Mouse (Mus musculus): ENCODE data around the gene Igfbp3. TPM values are rescaled to one million over a fixed set of nuclear protein-coding genes. Genes with fewer than 3 reads are reported as not detected.
"Not testable (repeated sequence)": the region's sequence is repeated elsewhere in the genome, so short reads cannot be mapped to it uniquely, and the experiment has no call there.

Igfbp3 gene
- polyA plus RNA-seq, 1 experiment = 15.1 TPM

DNA sequence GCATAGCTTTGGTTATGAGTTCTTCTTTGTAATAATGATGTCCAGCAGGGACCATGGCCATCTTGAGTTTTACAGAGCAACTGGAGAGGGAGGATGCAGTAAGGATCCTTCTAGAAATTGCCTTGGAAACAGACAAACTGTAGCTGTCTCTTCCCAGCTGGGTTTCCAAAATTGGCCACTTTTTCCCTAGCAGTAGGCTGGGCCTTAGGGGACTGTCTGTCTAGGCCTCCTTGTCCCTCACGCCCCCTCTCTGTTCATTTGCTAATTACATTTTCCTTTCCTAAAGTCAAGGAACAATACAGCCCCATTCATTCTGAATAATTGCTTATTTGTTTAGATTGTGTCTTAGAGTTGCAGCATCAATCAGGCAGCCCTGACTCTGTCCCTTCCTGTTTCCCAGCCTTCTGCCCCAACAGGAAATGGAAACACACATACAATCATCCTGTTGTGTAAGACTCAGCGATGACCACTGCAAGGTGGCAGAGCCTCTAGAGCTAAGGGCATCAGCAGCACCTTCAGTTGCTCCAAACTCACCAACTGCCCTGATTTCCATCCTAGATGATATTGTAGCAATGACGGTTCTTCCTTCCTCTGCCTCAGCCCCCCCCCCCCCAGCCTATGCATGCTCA is 21.4 kb upstream of the Igfbp3 start:
- no peak for TF ChIP-seq CTCF (IDR thresholded peaks at IDR 0.05; ENCODE audit: control insufficient read depth, insufficient read depth, low read length)
- Histone ChIP-seq H3K27ac (ENCODE audit: control insufficient read depth, insufficient read depth, low read depth, low read length, poor library complexity) (no peak overlapping the region), H3K4me1 (ENCODE audit: control insufficient read depth, insufficient read depth, low read length) (no peaks in the 10 kb centered on the region), H3K4me3 (replicated peaks; ENCODE audit: control insufficient read depth, low read depth, low read length) (no peak overlapping the region)
- WGBS = 34% methylated on average over 3 of the region's 3 CpGs

DNA sequence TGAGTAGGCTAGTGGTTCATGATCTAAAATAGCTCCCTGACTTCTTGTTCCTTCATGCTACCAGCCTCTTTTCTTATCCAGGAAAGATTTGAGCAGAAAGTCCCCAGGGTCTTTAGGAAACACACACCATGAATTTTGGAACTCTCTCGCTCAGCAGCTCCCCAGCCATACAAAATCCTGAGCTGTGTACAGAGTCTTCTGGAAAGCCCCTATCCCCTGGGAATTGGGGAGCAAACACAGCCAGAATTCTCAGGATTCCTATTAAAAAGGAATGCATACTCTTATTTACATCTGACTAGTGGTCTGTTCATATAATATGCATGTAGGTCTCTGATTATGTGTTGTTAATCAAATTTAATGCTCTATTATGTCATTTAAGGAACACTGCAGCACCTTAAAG is 20.7 kb upstream of the Igfbp3 start:
- WGBS = 50% methylated on average over 1 of the region's 1 CpGs
- Histone ChIP-seq H3K4me1 (ENCODE audit: control insufficient read depth, insufficient read depth, low read length) (no peaks in the 10 kb centered on the region), H3K27ac (ENCODE audit: control insufficient read depth, insufficient read depth, low read depth, low read length, poor library complexity) (no peak overlapping the region), H3K4me3 (replicated peaks; ENCODE audit: control insufficient read depth, low read depth, low read length) (no peak overlapping the region)
- no peak for TF ChIP-seq CTCF (IDR thresholded peaks at IDR 0.05; ENCODE audit: control insufficient read depth, insufficient read depth, low read length)
- no peak for TF ChIP-seq POLR2A (IDR thresholded peaks at IDR 0.05; ENCODE audit: borderline replicate concordance, control insufficient read depth, low read depth, low read length)

DNA sequence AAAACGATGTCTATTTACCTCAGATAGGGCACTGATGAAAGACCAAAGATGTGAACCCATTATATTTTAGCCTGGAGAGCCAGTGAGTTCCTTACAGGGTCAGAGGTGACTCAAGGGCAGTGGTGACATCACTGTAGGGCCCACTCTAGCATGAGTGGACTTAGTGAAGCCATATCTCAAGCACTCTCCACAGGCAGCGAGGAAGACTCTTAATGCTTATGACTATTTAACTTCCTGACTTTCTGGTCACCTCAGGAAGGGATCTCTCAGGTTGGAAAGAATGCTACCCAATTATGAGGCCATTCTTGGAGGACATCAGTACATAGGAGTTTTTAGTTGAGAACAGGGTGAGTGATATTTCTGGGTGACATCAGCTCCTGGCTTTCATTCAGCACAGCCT is 19.6 kb upstream of the Igfbp3 start:
- WGBS = 67% methylated on average over 2 of the region's 2 CpGs
- H3K4me3 ChIP-seq (replicated peaks; ENCODE audit: control insufficient read depth, low read depth, low read length) = no peak overlapping the region
- no peak overlapping the region for H3K27ac ChIP-seq (ENCODE audit: control insufficient read depth, insufficient read depth, low read depth, low read length, poor library complexity)
- TF ChIP-seq POLR2A (IDR thresholded peaks at IDR 0.05; ENCODE audit: borderline replicate concordance, control insufficient read depth, low read depth, low read length) = no peak
- TF ChIP-seq CTCF (IDR thresholded peaks at IDR 0.05; ENCODE audit: control insufficient read depth, insufficient read depth, low read length) = no peak
- no peaks in the 10 kb centered on the region for H3K4me1 ChIP-seq (ENCODE audit: control insufficient read depth, insufficient read depth, low read length)

DNA sequence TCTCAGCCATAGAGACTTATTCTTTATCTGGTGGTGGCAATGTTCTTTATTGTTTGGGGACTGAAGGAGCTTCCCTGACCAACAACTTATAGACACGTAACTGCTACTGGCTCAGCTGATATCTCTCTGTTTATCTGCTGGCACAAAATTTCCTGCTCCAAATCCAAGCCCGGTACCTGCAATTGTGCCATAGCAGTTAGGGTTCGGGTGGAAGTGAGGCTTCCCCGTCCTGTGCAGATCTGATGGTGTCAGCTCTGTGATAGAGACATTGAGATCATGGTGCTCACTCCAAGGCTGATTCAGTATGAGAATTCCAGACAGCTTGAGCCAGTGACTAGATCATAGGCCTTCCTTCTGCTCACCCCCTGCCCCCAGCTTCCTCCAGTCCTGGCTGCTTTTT is 18.2 kb upstream of the Igfbp3 start:
- Histone ChIP-seq H3K27ac (ENCODE audit: control insufficient read depth, insufficient read depth, low read depth, low read length, poor library complexity) (no peak overlapping the region), H3K4me3 (replicated peaks; ENCODE audit: control insufficient read depth, low read depth, low read length) (no peak overlapping the region), H3K4me1 (ENCODE audit: control insufficient read depth, insufficient read depth, low read length) (no peaks in the 10 kb centered on the region)
- no peak for TF ChIP-seq CTCF (IDR thresholded peaks at IDR 0.05; ENCODE audit: control insufficient read depth, insufficient read depth, low read length)
- no peak for TF ChIP-seq POLR2A (IDR thresholded peaks at IDR 0.05; ENCODE audit: borderline replicate concordance, control insufficient read depth, low read depth, low read length)
- WGBS = 78% methylated on average over 4 of the region's 4 CpGs

DNA sequence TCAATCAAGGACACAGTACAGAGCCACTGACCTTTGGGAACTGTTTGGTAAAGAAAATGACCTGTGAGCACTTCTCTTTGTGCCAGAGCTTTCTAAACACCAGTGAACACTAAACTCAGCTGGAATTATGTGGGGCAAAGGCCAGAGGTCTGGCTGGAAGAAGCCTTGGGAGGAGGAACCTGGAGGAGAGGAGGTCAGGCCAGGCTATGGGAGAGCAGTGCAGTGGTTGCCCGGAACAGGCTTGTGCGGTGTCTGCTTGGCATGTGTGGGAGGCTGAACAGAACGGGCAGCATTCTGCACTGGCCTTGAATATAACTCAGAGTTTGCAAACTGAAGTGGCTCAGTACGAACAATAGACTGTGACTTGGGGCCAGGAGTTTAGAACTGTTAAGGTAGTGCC is 16.3 kb upstream of the Igfbp3 start:
- no peak overlapping the region for H3K4me3 ChIP-seq (replicated peaks; ENCODE audit: control insufficient read depth, low read depth, low read length)
- no peak overlapping the region for H3K27ac ChIP-seq (ENCODE audit: control insufficient read depth, insufficient read depth, low read depth, low read length, poor library complexity)
- WGBS = 83% methylated on average over 4 of the region's 4 CpGs
- TF ChIP-seq POLR2A (IDR thresholded peaks at IDR 0.05; ENCODE audit: borderline replicate concordance, control insufficient read depth, low read depth, low read length) (no peak), CTCF (IDR thresholded peaks at IDR 0.05; ENCODE audit: control insufficient read depth, insufficient read depth, low read length) (no peak)
- no peaks in the 10 kb centered on the region for H3K4me1 ChIP-seq (ENCODE audit: control insufficient read depth, insufficient read depth, low read length)

DNA sequence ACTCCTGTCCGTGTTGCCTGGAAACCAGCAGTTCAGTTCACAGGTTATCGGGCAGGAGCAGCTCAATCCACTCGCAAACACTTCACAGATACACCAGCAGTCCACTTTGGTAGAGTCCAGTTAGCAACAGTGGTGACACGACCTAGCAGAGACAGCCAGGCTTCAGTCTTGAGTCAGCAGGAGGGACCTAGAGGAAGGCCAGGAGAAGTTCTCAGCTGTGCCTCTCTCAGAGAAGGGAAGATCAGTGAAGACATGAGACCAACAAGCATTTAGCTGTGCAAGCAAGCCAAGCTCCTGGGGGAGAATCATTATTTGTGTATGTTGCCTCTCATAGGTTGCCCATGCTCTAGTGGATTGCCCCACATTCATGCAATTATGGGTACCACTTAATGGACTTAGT is 14.4 kb upstream of the Igfbp3 start:
- 74% methylated on average over 4 of the region's 4 CpGs for WGBS
- Histone ChIP-seq H3K27ac (ENCODE audit: control insufficient read depth, insufficient read depth, low read depth, low read length, poor library complexity) (no peak overlapping the region), H3K4me3 (replicated peaks; ENCODE audit: control insufficient read depth, low read depth, low read length) (no peak overlapping the region), H3K4me1 (ENCODE audit: control insufficient read depth, insufficient read depth, low read length) (no peaks in the 10 kb centered on the region)
- TF ChIP-seq POLR2A (IDR thresholded peaks at IDR 0.05; ENCODE audit: borderline replicate concordance, control insufficient read depth, low read depth, low read length) (no peak), CTCF (IDR thresholded peaks at IDR 0.05; ENCODE audit: control insufficient read depth, insufficient read depth, low read length) (no peak)

DNA sequence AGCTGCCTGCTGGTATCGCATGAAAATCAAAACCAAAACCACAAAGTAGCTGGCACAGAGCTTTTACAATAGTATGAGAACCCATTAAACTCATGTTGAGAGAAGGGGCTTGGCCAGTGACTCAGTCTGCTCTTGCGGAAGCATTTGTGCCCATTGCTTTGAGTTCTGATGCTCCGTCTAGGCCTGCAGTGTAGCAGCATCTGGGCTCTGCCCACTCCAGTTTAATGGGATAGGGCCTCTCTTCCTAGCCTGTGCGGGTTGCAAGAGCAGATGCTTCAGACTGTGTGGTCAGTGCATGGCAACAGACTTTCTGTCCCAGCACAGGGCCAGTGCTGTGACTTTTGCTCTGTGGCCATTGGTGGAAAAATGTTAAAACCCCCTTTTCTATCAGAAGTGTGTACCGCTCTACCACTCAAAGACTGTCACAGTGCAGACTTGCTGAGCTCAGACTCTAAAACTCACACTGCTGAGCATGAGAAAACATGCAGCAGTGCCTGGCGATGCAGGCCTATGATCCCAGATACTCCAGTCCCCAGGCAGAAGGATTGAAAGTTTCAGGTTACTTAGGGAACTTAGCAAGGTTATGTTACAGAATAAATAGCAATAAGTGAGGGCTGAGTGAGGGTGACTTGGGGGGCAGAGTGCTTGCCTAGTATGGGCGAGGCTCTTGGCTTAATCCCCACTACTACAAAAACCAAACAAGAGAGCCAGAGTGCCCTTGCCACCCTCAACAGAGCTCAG is 13.3 kb upstream of the Igfbp3 start:
- TF ChIP-seq CTCF (IDR thresholded peaks at IDR 0.05; ENCODE audit: control insufficient read depth, insufficient read depth, low read length) (no peak), POLR2A (IDR thresholded peaks at IDR 0.05; ENCODE audit: borderline replicate concordance, control insufficient read depth, low read depth, low read length) (no peak)

DNA sequence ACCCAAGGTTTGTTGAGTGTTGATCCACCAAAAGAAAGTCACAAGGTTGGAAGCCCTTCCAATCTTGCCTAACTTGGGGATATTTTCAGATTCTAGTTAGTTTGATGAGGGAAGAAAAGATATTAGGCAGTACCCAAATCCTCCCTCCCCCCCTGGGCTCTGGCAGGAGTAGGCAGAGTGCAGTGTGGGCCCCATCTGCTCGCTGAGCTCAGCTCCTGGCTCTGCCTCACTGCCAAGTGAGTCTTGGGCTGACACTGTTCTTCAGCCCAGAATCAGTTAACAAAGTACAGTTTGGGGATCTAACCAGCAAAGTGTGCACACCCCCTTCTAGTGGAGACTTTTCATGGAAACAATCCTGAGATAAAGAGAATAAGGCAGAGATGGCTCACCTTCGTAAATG is 12.5 kb upstream of the Igfbp3 start:
- 62% methylated on average over 2 of the region's 2 CpGs for WGBS
- H3K4me3 ChIP-seq (replicated peaks; ENCODE audit: control insufficient read depth, low read depth, low read length) = no peak overlapping the region
- H3K4me1 ChIP-seq (ENCODE audit: control insufficient read depth, insufficient read depth, low read length) = no peaks in the 10 kb centered on the region
- no peak for TF ChIP-seq CTCF (IDR thresholded peaks at IDR 0.05; ENCODE audit: control insufficient read depth, insufficient read depth, low read length)
- TF ChIP-seq POLR2A (IDR thresholded peaks at IDR 0.05; ENCODE audit: borderline replicate concordance, control insufficient read depth, low read depth, low read length) = no peak
- no peak overlapping the region for H3K27ac ChIP-seq (ENCODE audit: control insufficient read depth, insufficient read depth, low read depth, low read length, poor library complexity)

More for the DNA sequence above, 13.3 kb upstream of the Igfbp3 start:
- Histone ChIP-seq H3K27ac (ENCODE audit: control insufficient read depth, insufficient read depth, low read depth, low read length, poor library complexity) (no peak overlapping the region), H3K4me3 (replicated peaks; ENCODE audit: control insufficient read depth, low read depth, low read length) (no peak overlapping the region), H3K4me1 (ENCODE audit: control insufficient read depth, insufficient read depth, low read length) (no peaks in the 10 kb centered on the region)
- WGBS = 78% methylated on average over 7 of the region's 7 CpGs

DNA sequence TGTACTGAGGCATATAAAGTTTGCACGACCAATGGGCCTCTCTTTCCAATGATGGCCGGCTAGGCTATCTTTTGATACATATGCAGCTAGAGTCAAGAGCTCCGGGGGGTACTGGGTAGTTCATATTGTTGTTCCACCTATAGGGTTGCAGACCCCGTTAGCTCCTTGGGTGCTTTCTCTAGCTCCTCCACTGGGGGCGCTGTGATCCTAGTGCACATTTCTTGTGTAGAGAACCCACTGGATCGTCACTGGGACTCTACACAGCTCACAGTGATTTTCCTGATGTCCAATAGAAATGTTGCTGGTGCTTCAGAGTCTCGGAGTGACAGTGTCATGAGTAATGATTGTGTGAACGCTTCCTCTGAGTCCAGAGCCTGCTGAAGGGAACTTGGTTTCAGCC is 8.1 kb upstream of the Igfbp3 start:
- H3K4me1 ChIP-seq (ENCODE audit: control insufficient read depth, insufficient read depth, low read length); H3K4me3 ChIP-seq (replicated peaks; ENCODE audit: control insufficient read depth, low read depth, low read length); H3K27ac ChIP-seq (ENCODE audit: control insufficient read depth, insufficient read depth, low read depth, low read length, poor library complexity): not testable (repeated sequence)
- WGBS = 66% methylated on average over 8 of the region's 8 CpGs
